Mouse (Mus musculus) thymus, postnatal 4 days (tissue): ENCODE results near the gene Noxo1.
A peak's percentile ranks its signal among the peaks of the same experiment; 100 is the strongest.
"Not testable (repeated sequence)": the region's sequence is repeated elsewhere in the genome, so short reads cannot be mapped to it uniquely, and the experiment has no call there.

Source experiments
- DNase-seq: peaks from one replicate; pipeline ENCODE4 v3.0.0; 2021

Noxo1 gene

DNA sequence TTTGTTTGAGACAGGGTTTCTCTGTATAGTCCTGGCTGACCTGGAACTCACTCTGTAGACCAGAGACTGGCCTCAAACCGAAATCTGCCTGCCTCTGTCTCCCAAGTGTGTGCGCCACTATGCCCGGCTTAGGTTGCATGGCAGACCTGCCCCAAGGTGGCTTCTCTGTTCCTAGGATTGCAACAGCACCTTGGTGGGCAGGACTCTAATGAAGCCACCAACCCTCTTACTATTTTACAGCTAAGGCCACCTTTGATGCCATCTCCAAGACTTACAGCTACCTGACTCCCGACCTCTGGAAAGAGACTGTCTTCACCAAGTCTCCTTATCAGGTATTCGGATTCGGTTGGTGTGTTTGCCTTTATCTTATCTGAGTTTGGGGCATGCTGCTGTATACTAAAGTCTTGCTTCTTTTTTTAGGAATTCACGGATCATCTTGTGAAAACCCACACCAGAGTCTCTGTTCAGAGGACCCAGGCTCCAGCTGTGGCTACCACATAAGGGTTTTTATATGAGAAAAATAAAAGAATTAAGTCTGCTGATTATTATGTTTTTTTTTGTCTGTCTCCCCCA lies 25.4 kb downstream of the Noxo1 start:
- not testable (repeated sequence) for DNase-seq

DNA sequence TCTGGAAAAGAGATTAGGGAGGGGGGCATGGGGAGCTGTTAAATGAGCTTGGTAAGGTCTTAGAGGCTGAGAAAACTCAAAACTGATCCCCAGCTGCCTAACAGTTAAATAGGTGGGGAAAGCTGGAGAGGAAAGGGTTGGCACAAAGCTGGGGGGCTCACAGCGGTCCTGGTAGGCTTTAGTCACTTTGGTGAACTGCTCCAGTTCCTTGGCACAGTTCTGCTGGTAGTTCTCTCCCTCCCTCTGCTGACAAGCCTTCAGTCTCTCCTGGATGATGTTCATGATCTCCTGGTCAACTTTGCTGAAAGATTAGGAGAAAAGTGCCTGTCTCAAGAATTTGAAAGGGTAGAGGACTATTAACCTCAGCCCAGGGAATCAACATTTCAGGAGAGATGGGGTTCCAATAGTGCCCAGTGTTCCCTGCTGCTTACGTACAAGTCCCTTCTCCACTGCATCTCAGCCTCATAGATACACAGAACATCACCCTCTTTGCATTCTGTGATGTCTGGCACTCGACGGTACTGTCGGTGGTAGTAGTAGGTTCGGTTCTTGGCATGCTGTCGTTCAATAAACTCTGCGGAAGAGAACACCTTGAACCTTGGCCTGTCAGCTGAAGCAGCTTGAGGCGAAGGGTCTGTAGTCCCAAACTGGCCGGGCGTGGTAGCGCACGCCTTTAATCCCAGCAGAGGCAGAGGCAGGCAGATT lies 26.3 kb downstream of the Noxo1 start:
- no peak for DNase-seq

DNA sequence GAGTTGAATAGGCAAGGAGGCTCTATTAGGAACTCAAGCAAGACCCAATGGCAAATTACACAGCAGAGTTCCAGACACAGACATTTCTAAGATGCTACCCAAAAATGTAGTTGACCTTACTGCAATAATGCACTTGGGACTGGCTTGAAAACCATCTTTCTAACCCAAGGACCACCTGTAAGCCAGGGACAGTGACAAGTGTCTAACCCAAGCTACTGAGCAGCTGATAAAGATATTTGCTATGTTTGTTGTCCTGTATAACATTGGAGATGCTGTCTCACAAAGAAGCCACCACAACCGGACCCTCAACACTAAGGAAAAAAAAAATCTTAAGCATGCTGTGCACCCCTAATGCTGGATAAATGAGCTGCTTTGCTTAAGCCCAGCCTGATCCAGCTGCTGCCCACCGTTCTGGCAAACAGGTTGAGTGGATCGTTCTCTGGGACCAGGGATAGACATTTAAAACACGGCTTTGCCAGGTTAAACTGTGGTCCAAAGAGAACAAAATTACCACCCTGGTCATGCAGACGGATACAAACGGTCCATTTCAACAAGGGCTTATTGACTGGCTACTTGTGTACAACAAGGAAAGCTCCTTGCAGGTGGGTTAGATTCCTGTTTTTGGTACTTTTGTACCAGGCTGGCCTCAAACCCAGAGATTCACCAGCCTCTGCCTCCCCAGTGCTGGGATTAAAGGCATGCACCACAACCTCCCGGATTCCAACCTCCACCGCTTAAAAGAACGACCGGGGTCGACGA lies 27.3 kb downstream of the Noxo1 start:
- DNase-seq = no peak

DNA sequence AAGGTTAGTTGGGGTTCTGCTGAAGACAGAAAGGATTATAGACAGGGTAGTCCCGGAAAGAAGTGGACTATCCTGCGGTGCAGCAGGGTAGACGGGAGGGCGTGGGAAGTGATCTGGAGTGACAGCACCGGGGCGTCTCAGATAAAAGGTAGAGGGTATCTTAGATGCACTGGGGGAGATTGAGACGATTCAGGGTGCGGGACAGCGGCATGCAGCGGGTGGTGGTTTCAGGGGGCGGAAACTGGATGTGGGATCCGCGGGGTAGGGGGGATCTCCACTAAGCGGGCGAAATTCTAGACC lies 27.8 kb downstream of the Noxo1 start:
- no peak for DNase-seq

- DNase-seq = peak; percentile 99
Observed at GRCm38 (mm10) chr17:24724184-24724583, 28.1 kb downstream of the Noxo1 start, which contains the start of gene Ndufb10. Ndufb10 (minus strand) TSS chr17:24724478.

DNA sequence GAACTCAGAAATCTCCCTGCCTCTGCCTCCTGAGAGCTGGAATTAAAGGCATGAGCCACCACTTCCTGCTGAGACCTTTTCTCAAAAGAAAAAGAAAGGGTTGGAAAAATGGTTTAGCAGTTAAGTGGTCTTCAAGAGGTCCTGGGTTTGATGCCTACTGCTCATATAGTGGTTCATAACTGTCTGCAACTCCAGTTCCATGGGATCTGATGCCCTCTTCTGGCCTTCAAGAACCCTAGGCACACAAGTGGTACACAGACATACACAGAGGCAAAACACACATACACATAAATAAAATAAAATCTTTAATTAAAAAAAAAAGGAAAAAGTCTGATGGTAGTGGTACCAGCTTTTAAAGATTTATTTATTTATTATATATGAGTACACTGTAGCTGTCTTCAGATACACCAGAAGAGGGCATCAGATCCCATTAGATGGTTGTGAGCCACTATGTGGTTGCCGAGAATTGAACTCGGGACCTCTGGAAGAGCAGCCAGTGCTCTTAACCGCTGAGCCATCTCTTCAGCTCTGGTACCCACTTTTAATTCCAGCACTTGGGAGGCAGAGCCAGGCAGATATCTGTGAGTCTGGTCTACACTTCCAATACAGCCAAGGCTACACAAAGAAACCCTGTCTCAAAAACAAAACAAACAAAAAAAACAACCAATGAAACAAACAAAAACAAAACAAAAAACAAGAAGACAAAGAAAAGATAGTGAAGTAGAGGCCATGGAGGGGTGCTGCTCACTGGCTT lies 29.8 kb downstream of the Noxo1 start:
- no peak for DNase-seq

DNA sequence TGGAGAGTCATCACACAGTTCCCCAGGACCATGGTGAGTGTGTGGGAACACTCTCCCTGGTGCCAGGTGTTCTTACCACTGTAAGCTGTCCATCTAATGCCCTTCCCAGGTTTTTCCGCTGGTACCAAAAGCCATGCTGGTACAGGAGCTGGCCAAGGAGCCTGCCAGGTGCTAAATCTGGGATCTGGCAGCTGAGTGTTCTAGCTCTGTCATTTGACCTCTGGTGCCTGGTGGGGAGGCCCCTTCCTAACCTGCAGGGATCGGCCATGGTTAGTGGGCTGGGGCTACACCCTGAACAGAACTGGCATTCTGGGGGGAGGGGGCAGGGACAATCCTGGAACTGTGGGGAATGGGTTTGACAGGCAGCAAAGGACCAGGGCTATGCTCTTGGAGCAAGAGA lies 31.6 kb downstream of the Noxo1 start, which contains the start of gene Rpl3l:
Gene Rpl3l, plus strand, starts transcription at position 203 of the 400 bp plus-strand sequence.
- no peak for DNase-seq

- no peak for DNase-seq
Observed at GRCm38 (mm10) chr17:24728184-24728583, 32.1 kb downstream of the Noxo1 start.

DNA sequence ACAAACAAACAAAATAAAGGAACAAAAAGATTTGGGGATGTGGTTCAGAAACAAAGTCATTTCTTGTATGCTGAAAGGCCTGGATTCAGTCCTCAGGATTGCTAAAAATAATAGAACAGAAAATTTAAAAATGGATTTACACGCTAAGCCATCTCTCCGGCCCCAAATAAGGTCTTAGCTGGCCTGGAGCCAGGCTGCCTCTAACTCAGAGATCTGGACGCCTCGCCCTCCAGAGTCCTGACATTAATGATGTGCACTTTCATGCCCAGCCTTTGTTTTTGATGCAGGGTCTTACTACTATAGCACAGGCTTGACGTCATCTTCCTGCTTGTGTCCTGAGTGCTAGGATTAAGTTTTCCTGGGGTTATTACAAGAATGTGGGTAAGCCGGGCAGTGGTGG lies 33.0 kb downstream of the Noxo1 start:
- DNase-seq = no peak

- no peak for DNase-seq
Observed at GRCm38 (mm10) chr17:24730787-24731186, 34.8 kb downstream of the Noxo1 start.

GRCm38 (mm10) chr17:24732233-24732935 lies 36.4 kb downstream of the Noxo1 start:
- DNase-seq = no peak

DNA sequence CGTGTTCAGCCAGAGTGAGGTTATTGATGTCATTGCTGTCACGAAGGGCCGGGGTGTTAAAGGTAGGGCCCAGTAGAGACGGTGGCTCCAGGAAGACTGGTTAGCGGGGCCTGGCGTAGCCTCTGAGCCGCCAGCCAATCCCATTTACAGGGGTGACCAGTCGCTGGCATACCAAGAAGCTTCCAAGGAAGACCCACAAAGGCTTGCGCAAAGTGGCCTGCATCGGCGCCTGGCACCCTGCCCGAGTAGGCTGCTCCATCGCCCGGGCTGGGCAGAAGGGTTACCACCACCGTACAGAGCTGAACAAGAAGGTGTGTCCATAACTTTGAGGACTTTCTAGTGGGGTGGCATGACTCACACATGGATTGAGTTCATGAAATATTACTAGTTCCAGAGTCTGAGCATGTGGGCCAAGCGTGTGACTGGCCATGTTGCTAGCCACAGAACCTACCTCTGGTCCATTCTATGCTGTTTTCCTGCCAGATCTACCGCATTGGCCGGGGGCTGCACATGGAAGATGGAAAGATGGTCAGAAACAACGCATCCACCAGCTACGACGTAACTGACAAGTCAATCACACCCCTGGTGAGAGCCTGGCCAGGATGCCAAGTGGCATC lies 37.5 kb downstream of the Noxo1 start:
- no peak for DNase-seq

DNA sequence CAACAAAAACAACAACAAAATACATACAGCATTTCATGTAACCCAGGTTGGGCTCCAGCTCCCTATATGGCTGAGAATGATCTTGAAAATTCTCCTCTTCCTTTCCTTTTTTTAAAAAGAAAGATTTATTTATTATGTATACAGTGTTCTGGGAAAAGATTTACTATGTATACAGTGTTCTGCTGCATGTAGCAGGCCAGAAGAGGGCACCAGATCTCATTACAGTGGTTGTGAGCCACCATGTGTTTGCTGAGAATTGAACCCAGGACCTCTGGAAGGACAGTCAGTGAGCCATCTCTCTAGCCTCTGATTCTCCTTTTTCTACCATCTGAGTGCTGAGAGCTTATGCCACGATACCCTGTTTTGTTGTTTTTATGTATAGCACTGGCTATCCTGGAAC lies 38.5 kb downstream of the Noxo1 start:
- DNase-seq = no peak

DNA sequence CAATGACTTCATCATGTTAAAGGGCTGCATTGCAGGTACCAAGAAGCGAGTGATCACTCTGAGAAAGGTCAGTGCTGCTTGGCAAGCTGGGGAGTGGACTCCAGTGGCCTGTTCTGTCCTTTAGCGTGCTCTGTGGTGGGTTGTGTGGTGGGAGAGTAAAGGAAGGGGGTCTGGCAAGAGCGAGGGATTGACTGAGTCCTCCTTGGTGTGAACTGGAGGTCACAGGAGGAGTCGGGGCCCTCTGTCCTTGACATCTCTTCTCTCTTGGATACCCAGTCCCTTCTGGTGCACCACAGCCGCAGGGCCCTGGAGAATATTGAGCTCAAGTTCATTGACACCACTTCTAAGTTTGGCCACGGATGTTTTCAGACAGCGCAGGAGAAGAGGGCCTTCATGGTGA lies 39.4 kb downstream of the Noxo1 start:
- DNase-seq = no peak

- peak; percentile 94 for DNase-seq
Observed at GRCm38 (mm10) chr17:24736330-24737051, 40.5 kb downstream of the Noxo1 start, which contains the start of gene Msrb1. Msrb1 (plus strand) TSS chr17:24736642.

DNA sequence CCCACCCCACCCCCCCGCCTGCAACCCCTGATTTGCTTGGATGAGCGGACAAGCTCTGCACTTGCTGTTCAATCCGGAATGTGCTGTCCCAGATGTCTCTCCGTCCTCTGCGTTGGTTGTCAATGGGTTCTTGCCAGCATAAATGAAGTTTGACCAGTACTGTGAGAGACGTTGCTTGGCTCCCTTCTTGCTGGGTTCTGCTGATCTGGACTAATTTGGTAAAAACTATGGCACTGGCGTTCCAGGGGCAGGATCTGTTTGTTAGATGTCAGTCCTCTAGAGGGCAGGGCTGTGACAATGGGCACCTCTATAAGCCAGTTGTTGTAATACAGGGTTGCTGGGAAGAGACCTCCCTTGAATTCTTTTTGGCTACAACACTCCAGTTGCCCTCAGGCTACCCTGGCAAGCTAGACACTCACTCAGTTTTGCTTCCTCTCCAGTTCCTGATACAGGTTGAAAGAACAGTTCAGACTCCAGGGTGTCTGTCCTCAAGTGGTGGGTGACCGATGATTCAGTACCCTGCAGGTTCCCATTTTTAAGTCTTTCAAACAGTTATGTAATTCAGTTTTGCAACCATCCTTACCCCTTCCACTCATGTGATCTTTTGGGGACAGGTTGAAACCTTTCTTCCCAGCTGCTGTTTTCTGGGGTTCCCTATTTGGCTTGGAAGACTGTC lies 41.2 kb downstream of the Noxo1 start:
- no peak for DNase-seq

DNA sequence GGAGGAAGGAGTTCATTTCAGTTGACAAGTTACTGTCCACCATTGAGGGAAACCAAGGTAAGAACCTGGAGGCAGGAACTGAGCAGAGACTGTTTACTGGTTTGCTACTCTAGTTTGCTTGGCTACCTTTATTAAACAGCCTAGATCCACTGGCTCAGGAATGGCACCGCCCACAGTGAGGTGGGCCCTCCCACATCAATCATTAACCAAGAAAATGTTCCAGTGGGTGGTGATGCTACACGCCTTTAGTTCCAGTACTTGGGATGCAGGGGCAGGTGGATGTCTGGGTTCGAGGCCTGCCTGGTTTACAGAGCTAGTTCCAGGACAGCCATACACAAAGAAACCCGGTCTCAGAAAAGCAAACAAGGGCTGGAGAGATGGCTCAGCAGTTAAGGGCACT lies 42.2 kb downstream of the Noxo1 start:
- no peak for DNase-seq

DNA sequence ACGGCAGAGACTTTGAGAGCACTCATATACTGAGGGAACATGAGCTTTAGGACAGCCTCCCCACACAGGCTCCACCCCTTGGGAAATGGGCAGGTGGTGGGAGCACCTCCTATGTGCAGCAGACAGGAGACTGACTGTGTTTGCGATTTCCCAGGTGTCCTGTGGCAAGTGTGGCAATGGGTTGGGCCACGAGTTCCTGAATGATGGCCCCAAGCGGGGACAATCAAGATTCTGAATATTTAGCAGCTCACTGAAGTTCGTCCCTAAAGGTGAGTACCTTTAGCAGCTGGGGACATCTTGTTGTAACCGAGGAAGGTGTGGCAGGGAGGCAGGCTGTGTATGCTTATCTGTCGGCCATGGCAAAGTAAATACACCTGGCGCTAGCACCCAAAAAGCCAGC lies 43.9 kb downstream of the Noxo1 start:
- DNase-seq = no peak

DNA sequence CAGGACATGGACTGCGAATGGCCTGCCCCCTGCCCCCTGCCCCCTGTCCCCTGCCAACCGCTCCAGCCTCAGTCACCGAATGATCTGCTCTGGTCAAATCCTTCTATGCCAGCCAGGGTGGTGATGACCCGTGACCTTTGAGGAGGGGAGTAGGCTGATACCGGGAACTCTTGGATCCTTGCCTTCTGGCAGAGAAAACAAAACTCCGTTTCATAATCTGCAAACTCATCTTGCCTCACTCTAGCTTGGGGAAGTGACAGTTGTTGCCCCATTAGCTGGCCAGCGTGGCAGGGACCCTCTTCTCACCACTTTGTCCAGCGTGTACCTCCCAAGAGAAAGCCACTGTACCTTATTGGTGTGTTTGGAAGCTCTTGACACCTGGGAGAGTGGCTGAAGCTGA lies 46.3 kb downstream of the Noxo1 start:
- no peak for DNase-seq

DNA sequence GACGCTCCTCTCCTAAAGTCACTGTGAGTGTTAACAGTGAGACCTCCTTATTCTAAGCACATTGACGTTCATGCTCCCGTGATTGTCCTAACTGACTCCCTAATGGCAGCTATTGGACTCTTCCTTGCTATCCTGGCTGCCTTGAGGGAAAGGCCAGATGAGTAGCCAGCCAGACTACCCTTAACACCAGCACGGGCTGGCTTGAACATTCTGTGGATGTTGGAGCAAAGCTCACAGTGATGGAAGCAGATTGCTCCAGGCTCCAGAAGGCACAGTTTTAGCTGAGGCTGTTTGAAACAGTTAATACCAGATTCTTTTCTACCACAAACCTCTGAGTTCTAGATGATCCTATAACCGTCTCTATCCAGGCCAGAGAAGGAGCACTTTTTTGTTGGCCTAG lies 47.9 kb downstream of the Noxo1 start:
- no peak for DNase-seq

GRCm38 (mm10) chr17:24744381-24744780 lies 48.3 kb downstream of the Noxo1 start:
- DNase-seq = no peak
